Mouse (Mus musculus): ENCODE measurements around the gene Cmya5. TPM values are rescaled to one million over a fixed set of nuclear protein-coding genes. Genes with fewer than 3 reads are reported as not detected.

Gene Cmya5
- polyA plus RNA-seq, 1 experiment from 2014 or later, result 0.36 TPM

DNA sequence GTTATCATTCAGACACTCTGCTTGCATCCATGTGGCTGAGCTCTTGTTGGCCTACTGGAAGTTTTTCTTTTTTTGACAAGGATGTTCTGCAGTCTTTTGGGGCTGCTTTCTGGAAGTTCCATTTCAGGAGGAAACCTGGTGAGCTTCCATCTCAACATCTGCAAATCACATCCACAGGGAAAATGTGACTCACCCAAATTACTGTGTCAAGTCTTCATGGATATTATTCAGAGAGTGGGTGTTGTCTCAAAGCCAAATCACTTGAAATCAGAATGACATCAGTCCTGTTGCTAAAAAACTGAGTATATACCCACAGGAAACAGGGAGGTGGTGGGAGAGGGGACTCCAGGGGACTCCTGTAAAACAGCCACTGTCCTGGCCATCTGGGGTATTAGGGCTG, 149.8 kb downstream of the Cmya5 start:
- no peak overlapping the region for H3K27ac ChIP-seq (ENCODE audit: low read length)
- ATAC-seq (ENCODE audit: low read depth), result no peak
- H3K9ac ChIP-seq (ENCODE audit: low read length), result no peak overlapping the region
- H3K9me3 ChIP-seq (ENCODE audit: control insufficient read depth, low read length), result no peaks in the 10 kb centered on the region
- no peaks in the 10 kb centered on the region for H3K27me3 ChIP-seq (ENCODE audit: control insufficient read depth, insufficient read depth, low read depth, low read length)
- no peak overlapping the region for H3K4me2 ChIP-seq (ENCODE audit: low read depth, low read length)
- no peaks in the 10 kb centered on the region for H3K4me1 ChIP-seq (replicated peaks; ENCODE audit: control insufficient read depth, insufficient read depth, low read length)
- H3K36me3 ChIP-seq (ENCODE audit: control insufficient read depth, insufficient read depth, low read length), result no peaks in the 10 kb centered on the region
- no peak overlapping the region for H3K4me3 ChIP-seq (ENCODE audit: low read length)

GRCm38 (mm10) chr13:92992823-92993222, 151.7 kb downstream of the Cmya5 start:
- no peak overlapping the region for H3K4me2 ChIP-seq (ENCODE audit: low read depth, low read length)
- WGBS, result 78% methylated on average over 5 of the region's 5 CpGs
- no peak overlapping the region for H3K27ac ChIP-seq (ENCODE audit: low read length)
- no peak for ATAC-seq (ENCODE audit: low read depth)
- H3K27me3 ChIP-seq (ENCODE audit: control insufficient read depth, insufficient read depth, low read depth, low read length), result no peaks in the 10 kb centered on the region
- H3K9ac ChIP-seq (ENCODE audit: low read length), result no peak overlapping the region
- H3K4me1 ChIP-seq (replicated peaks; ENCODE audit: control insufficient read depth, insufficient read depth, low read length), result no peaks in the 10 kb centered on the region
- H3K9me3 ChIP-seq (ENCODE audit: control insufficient read depth, low read length), result no peaks in the 10 kb centered on the region
- no peak overlapping the region for H3K4me3 ChIP-seq (ENCODE audit: low read length)
- H3K36me3 ChIP-seq (ENCODE audit: control insufficient read depth, insufficient read depth, low read length), result no peaks in the 10 kb centered on the region

Other genes with a start within 250 kb of the Cmya5 start
- 52.6 and 55.4 TPM in 2 replicates for gene Tent2, start 47.7 kb upstream of the Cmya5 start, polyA plus RNA-seq (2015; fragmentation: Nextera tagmentation; extraction: Ambion mirVana)
- 2.9 TPM in 2 replicates for gene Homer1, start 154.9 kb upstream of the Cmya5 start, polyA plus RNA-seq (2015; fragmentation: Nextera tagmentation; extraction: Ambion mirVana)